Mouse (Mus musculus) stomach, postnatal 0 days (tissue): Measurements from ENCODE around the gene Slf2.

Source experiments
- CTCF ChIP-seq: IDR thresholded peaks from 2 replicates; pipeline ENCODE4 v1.5.1; 2016; ENCODE audit warnings: antibody characterized with exemption, low read depth, mild to moderate bottlenecking, moderate library complexity
- EP300 ChIP-seq: optimal IDR thresholded peaks from 2 replicates; pipeline ENCODE3; 2016; ENCODE audit warnings: antibody characterized with exemption

- TF ChIP-seq CTCF (no peak), EP300 (no peak)
These were observed 82.8 kb downstream of the Slf2 start for GRCm38 (mm10) chr19:45013581-45014225.
